Mouse (Mus musculus) midbrain, postnatal 0 days (tissue): Measurements from ENCODE around the gene Dao. TPM values are rescaled to one million over a fixed set of nuclear protein-coding genes. Genes with fewer than 3 reads are reported as not detected.

Experiments used
- ATAC-seq: fragments of 200-750 bp; cut with Nextera tagmentation; 2 replicates; pipeline ENCODE4 v1.8.0; 2017; ENCODE audit warnings: moderate number of reproducible peaks, mild to moderate bottlenecking, moderate TSS enrichment, moderate library complexity; ENCODE audit not compliant: low FRiP score
- DNase-seq: peaks from one replicate; pipeline ENCODE4 v3.0.0-alpha.2; 2015; ENCODE audit warnings: low spot score
- H3K27ac ChIP-seq: fragments of 300-500 bp; sonication (generic); 2 replicates; pipeline ENCODE4 v1.5.1; 2014; ENCODE audit warnings: low read depth, mild to moderate bottlenecking, low read length, mixed read lengths
- H3K27me3 ChIP-seq: fragments of 300-500 bp; sonication (generic); 2 replicates; pipeline ENCODE4 v1.6.1; 2014; ENCODE audit warnings: low read length, control low read depth, mixed read lengths; ENCODE audit not compliant: insufficient read depth
- H3K36me3 ChIP-seq: fragments of 300-500 bp; sonication (generic); 2 replicates; pipeline ENCODE4 v1.6.1; 2014; ENCODE audit warnings: low read length, control low read depth, mixed read lengths; ENCODE audit not compliant: insufficient read depth
- H3K4me1 ChIP-seq: fragments of 300-500 bp; sonication (generic); 2 replicates; pipeline ENCODE4 v1.6.1; 2014; ENCODE audit warnings: mild to moderate bottlenecking, control low read depth, antibody characterized with exemption, low read length, mixed read lengths; ENCODE audit not compliant: insufficient read depth
- H3K4me2 ChIP-seq: fragments of 300-500 bp; sonication (generic); 2 replicates; pipeline ENCODE4 v1.6.1; 2014; ENCODE audit warnings: low read depth, mild to moderate bottlenecking, low read length, mixed read lengths; ENCODE audit not compliant: poor library complexity, severe bottlenecking
- H3K4me3 ChIP-seq: fragments of 300-500 bp; sonication (generic); 2 replicates; pipeline ENCODE4 v1.5.1; 2014; ENCODE audit warnings: low read depth, mild to moderate bottlenecking, low read length, moderate library complexity
- H3K9ac ChIP-seq: fragments of 300-500 bp; sonication (generic); replicated peaks from 2 replicates; pipeline ENCODE4 v1.6.1; 2014; ENCODE audit warnings: mild to moderate bottlenecking, low read length, moderate library complexity, mixed read lengths; ENCODE audit not compliant: poor library complexity, severe bottlenecking
- H3K9me3 ChIP-seq: fragments of 300-500 bp; sonication (generic); 2 replicates; pipeline ENCODE4 v1.6.1; 2016; ENCODE audit warnings: low read length, control low read depth
- CTCF ChIP-seq: IDR thresholded peaks from 2 replicates; pipeline ENCODE4 v1.5.1; 2016; ENCODE audit warnings: antibody characterized with exemption, mild to moderate bottlenecking
- WGBS: fragments of 180-500 bp; shearing (Covaris S2); extraction: QIAGEN DNeasy Blood & Tissue Kit; methylation state at CpG from one replicate; pipeline ENCODE4 v1.1.7; 2014; 5-methylcytosine and 5-hydroxymethylcytosine counted together
- polyA plus RNA-seq: library from polyadenylated mRNA; unstranded; fragments of >200 nt; fragmentation: Nextera tagmentation; extraction: Ambion mirVana; gene quantifications from 2 replicates; pipeline ENCODE4 v1.2.1, GENCODE M21; 2015
- total RNA-seq: library from RNA; depleted of rRNA; stranded (reverse); fragments of >200 nt; gene quantifications from 2 replicates; pipeline ENCODE4 v1.2.3, GENCODE M21; 2014; rRNA removed

Dao gene
- total and polyA plus RNA-seq, 2 experiments from 2014 or later, result not detected

DNA sequence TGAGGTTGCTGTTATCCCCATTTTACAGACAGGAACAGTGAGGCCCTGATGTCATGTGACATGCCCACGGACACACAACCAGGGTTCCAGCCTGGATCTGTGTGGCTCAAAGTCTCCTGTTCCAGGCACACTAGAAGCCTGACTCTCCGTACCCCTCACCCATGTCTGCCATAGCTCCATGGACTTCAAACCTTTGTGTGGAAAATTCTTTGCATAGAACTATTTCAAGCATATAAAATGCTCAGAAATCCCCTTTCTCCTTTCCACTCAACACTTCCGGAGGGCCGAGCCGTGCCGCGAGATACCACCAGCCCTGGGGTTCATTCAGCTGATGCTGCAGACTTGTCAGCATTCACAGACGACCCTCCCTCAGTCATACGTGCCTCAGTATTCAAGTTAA is 64.0 kb downstream of the Dao start:
- WGBS, result 82% methylated on average over 9 of the region's 9 CpGs
- ATAC-seq (no peak), DNase-seq (no peak)
- H3K4me1 ChIP-seq, result no peaks in the 10 kb centered on the region
- no peak overlapping the region for H3K4me3 ChIP-seq
- peaks cover 17% of the 10 kb centered on the region for H3K36me3 ChIP-seq
- H3K9me3 ChIP-seq, result no peaks in the 10 kb centered on the region
- no peak overlapping the region for H3K27ac ChIP-seq
- H3K9ac ChIP-seq, result no peak overlapping the region
- no peaks in the 10 kb centered on the region for H3K27me3 ChIP-seq
- H3K4me2 ChIP-seq, result no peak overlapping the region
- TF ChIP-seq CTCF, result no peak

DNA sequence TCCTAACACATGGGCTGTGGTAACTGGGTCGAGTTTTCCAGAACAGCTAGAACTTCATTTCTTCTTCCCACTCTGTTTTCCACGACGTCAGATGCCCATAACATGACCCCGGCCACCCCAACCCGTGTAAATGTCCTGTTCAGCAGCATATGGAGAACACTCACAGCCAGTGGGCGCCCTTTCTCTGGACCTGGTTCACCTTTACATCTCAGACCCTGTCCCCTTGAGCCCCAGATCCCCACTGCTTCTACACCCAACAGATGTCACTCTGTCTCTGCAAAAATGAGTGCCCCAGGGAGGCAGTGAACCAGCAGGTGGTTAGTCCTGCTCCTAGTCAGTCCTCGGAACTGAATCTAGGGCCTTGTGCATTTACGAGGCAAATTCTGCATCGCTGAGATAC is 64.5 kb downstream of the Dao start:
- Histone ChIP-seq H3K9ac (no peak overlapping the region), H3K4me3 (no peak overlapping the region), H3K36me3 (peaks cover 15% of the 10 kb centered on the region), H3K27me3 (no peaks in the 10 kb centered on the region), H3K27ac (no peak overlapping the region), H3K4me2 (no peak overlapping the region), H3K4me1 (no peaks in the 10 kb centered on the region), H3K9me3 (no peaks in the 10 kb centered on the region)
- no peak for ATAC-seq
- WGBS, result 79% methylated on average over 9 of the region's 9 CpGs
- no peak for TF ChIP-seq CTCF
- no peak for DNase-seq

DNA sequence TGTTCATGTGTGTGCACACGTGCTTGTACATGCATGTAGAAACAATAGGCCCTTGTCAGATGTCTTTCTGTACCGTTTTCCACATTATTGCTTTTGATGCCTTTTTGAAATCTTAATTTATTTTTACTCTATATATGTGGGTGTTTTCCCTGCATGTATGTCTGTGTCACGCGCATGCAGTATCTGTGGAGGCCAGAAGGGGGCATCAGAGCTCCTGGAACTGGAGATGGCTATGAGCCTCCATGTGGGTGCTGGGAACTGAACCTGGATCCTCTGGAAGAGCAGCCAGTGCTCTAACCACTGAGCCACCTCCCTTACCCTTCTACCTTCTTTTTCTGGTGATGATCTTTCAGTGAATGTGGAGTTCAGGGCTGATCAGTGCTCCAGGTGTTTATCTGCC is 67.4 kb downstream of the Dao start:
- H3K36me3 ChIP-seq, result no peaks in the 10 kb centered on the region
- TF ChIP-seq CTCF, result 0 out of 2 replicates have a peak, but pooled peaks have one; percentile 29
- no peak overlapping the region for H3K4me3 ChIP-seq
- H3K27ac ChIP-seq, result no peak overlapping the region
- no peak overlapping the region for H3K9ac ChIP-seq
- 93% methylated on average over 4 of the region's 4 CpGs for WGBS
- H3K4me2 ChIP-seq, result no peak overlapping the region
- no peaks in the 10 kb centered on the region for H3K4me1 ChIP-seq
- ATAC-seq (no peak), DNase-seq (no peak)
- H3K27me3 ChIP-seq, result no peaks in the 10 kb centered on the region
- no peaks in the 10 kb centered on the region for H3K9me3 ChIP-seq

DNA sequence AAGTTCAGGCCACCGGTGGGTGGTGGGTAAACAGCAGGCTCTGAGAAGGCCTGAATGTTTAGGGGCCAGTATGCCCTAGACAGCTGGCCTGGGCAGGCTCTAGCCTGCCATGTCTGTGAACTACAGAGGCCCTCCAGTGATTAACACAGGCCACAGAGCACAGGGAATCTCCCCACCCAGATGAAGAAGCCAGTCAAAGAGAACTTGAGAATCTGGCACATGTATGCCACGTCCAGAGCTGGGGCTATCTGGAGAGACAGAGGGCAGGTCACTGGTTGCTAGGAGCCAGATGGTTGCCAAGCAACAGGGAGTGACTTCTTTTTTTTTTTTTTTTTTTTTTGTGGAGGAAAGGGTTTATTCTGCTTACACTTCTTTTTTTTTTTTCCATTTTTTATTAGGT is 68.8 kb downstream of the Dao start:
- Histone ChIP-seq H3K27me3 (no peaks in the 10 kb centered on the region), H3K9me3 (no peaks in the 10 kb centered on the region), H3K4me3 (no peak overlapping the region), H3K27ac (no peak overlapping the region), H3K36me3 (no peaks in the 10 kb centered on the region), H3K4me2 (no peak overlapping the region), H3K9ac (no peak overlapping the region), H3K4me1 (no peaks in the 10 kb centered on the region)
- WGBS, result 39% methylated on average over 2 of the region's 2 CpGs
- ATAC-seq (no peak), DNase-seq (peak; percentile 37)
- no peak for TF ChIP-seq CTCF

Other genes with a start within 250 kb of the Dao start
- 44.7 and 51.1 TPM in 2 replicates for gene Sart3, start 231.2 kb upstream of the Dao start, total RNA-seq
- 24.8 and 26.5 TPM in 2 replicates for gene Sart3, start 231.2 kb upstream of the Dao start, polyA plus RNA-seq
- 65.3 and 65.8 TPM in 2 replicates for gene Iscu, start 231.0 kb upstream of the Dao start, total RNA-seq
- gene Iscu, start 231.0 kb upstream of the Dao start, polyA plus RNA-seq, result 96.9 and 102 TPM in 2 replicates
- gene Tmem119, start 203.2 kb upstream of the Dao start, total RNA-seq, result 9.5 and 10.1 TPM in 2 replicates
- 5.9 and 6.3 TPM in 2 replicates for gene Tmem119, start 203.2 kb upstream of the Dao start, polyA plus RNA-seq
- 0.52 and 3.1 TPM in 2 replicates for gene Selplg, start 171.1 kb upstream of the Dao start, total RNA-seq
- 1.9 and 2.3 TPM in 2 replicates for gene Selplg, start 171.1 kb upstream of the Dao start, polyA plus RNA-seq
- gene Coro1c, start 94.9 kb upstream of the Dao start, total RNA-seq, result 157 and 311 TPM in 2 replicates
- gene Coro1c, start 94.9 kb upstream of the Dao start, polyA plus RNA-seq, result 165 and 171 TPM in 2 replicates
- gene Ssh1, start 9.8 kb upstream of the Dao start, total RNA-seq, result 14.0 and 14.3 TPM in 2 replicates
- 9.8 and 12.4 TPM in 2 replicates for gene Ssh1, start 9.8 kb upstream of the Dao start, polyA plus RNA-seq
- gene Usp30, start 61.8 kb downstream of the Dao start, total RNA-seq, result 45.3 and 56.3 TPM in 2 replicates
- 19.3 and 20.6 TPM in 2 replicates for gene Usp30, start 61.8 kb downstream of the Dao start, polyA plus RNA-seq
- 175 and 176 TPM in 2 replicates for gene Svop, start 87.9 kb downstream of the Dao start, total RNA-seq
- 105 and 109 TPM in 2 replicates for gene Svop, start 87.9 kb downstream of the Dao start, polyA plus RNA-seq
- gene Alkbh2, start 124.5 kb downstream of the Dao start, total RNA-seq, result 6.3 and 6.4 TPM in 2 replicates
- 6.1 and 7.4 TPM in 2 replicates for gene Alkbh2, start 124.5 kb downstream of the Dao start, polyA plus RNA-seq
- gene Ung, start 126.7 kb downstream of the Dao start, total RNA-seq, result 7.9 and 9.4 TPM in 2 replicates
- 6.7 and 8.0 TPM in 2 replicates for gene Ung, start 126.7 kb downstream of the Dao start, polyA plus RNA-seq
- 2.0 and 2.7 TPM in 2 replicates for gene Acacb, start 142.8 kb downstream of the Dao start, total RNA-seq
- 5.6 and 6.5 TPM in 2 replicates for gene Acacb, start 142.8 kb downstream of the Dao start, polyA plus RNA-seq